Mouse (Mus musculus): ENCODE measurements around the gene Slc22a2. TPM values are rescaled to one million over a fixed set of nuclear protein-coding genes. Genes with fewer than 3 reads are reported as not detected.

Gene Slc22a2
- polyA plus RNA-seq, 1 experiment = 0.08 TPM

DNA sequence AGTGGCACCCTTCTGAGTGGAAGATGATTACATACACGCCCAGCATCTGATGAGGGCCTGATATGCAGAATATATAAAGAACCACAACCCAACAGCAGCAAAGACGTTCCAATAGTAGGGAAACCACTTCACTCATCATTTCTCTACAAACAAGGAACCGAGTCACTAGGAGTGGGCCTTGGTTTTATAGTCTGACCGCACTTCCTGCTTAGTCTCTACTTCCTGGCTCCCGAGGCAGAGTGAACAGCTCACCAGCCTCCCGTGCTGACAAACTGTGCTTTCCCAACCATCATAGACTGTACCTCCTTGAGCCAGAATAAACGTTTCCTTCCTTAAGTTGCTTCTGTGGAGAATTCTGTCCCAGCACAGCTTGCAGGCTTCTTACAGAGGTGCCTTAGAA lies 71.9 kb downstream of the Slc22a2 start:
- 38% methylated on average over 7 of the region's 7 CpGs for WGBS
- H3K4me3 ChIP-seq (replicated peaks; ENCODE audit: extremely low read depth, low read depth, low read length) = no peak overlapping the region
- TF ChIP-seq CTCF (IDR thresholded peaks at IDR 0.05; ENCODE audit: insufficient read depth, low read length) (no peak), POLR2A (IDR thresholded peaks at IDR 0.05; ENCODE audit: borderline replicate concordance, extremely low read depth, low read depth, low read length) (no peak)
- DNase-seq = no peak
- H3K4me1 ChIP-seq (ENCODE audit: control insufficient read depth, insufficient read depth, low read length) = no peaks in the 10 kb centered on the region

DNA sequence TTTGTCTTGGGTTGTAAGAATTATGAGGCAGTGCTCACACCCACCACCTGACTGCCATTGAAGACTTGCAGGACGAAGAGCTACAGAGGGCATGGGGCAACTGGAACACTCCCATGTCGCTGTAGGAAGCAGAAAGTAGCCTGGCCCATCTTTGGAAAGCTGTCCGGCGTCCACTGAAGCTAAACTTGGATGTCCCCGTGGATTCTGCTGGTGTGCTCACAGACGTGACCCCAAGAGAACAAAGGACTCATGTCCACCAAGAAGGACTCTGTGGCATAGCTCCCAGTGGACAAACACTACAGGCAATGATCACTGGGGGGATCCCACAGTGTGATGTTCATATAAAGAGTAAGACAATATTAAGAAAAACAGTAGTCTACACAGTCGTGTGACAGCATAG lies 74.9 kb downstream of the Slc22a2 start:
- DNase-seq = no peak
- Histone ChIP-seq H3K4me3 (replicated peaks; ENCODE audit: extremely low read depth, low read depth, low read length) (no peak overlapping the region), H3K4me1 (ENCODE audit: control insufficient read depth, insufficient read depth, low read length) (no peaks in the 10 kb centered on the region)
- 78% methylated on average over 7 of the region's 7 CpGs for WGBS
- TF ChIP-seq CTCF (IDR thresholded peaks at IDR 0.05; ENCODE audit: insufficient read depth, low read length) (no peak), POLR2A (IDR thresholded peaks at IDR 0.05; ENCODE audit: borderline replicate concordance, extremely low read depth, low read depth, low read length) (no peak)

DNA sequence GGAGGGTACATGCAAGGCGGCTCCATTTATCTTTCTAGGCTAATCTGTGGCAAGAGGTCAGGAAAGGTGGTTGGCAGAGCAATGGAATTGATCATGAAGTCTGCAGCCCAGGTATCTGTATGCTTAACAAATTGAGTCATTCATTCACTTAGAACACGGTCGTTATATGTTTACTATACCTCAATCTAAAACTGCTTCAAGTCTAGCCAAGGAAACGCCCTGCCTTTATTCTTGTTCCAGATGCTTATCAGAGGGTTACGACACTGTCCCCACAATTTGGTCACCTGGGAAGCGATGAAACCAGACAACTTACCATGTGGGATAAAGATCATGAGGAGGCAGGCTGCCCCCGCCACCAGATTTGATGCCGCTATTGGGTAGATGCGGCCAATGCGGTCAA lies 75.3 kb downstream of the Slc22a2 start:
- 81% methylated on average over 10 of the region's 10 CpGs for WGBS
- Histone ChIP-seq H3K4me3 (replicated peaks; ENCODE audit: extremely low read depth, low read depth, low read length) (no peak overlapping the region), H3K4me1 (ENCODE audit: control insufficient read depth, insufficient read depth, low read length) (no peaks in the 10 kb centered on the region)
- no peak for TF ChIP-seq POLR2A (IDR thresholded peaks at IDR 0.05; ENCODE audit: borderline replicate concordance, extremely low read depth, low read depth, low read length)
- TF ChIP-seq CTCF (IDR thresholded peaks at IDR 0.05; ENCODE audit: insufficient read depth, low read length) = no peak
- no peak for DNase-seq

DNA sequence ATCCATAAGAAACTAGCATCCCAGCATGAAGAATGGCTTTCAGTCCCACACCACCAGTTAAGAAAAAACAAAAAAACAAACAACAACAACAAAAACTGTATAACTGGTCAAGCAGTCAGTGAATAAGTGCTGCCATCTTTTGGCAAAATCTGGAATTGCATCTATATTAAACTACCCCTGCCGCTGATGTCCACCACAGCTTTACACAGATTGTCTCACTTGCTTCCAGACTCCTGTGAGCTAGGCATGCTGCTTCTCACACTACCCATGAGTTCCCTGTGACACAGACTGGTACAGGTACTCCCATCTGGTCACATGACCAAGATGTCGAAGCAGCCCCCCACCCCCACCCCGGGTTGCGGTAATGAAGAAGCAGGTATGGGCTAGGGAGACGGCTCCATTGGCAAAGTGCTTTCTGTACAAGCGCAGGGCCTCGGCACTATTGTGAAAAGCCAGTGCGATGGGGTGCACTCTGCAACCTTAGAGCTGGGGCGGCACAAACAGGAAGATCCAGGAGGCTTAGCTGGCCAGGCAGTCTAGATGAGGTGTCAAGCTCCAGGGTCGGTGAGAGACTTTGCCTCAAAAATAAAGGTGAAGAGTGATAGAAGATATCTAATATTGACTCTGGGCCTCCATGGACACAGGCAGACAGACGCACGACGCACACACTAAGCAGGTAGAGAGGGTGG lies 76.8 kb downstream of the Slc22a2 start:
- TF ChIP-seq CTCF (IDR thresholded peaks at IDR 0.05; ENCODE audit: insufficient read depth, low read length) = 0 out of 2 replicates have a peak, but pooled peaks have one; percentile 13
- TF ChIP-seq POLR2A (IDR thresholded peaks at IDR 0.05; ENCODE audit: borderline replicate concordance, extremely low read depth, low read depth, low read length) = no peak
- WGBS = 67% methylated on average over 13 of the region's 13 CpGs
- no peak for DNase-seq
- Histone ChIP-seq H3K4me1 (ENCODE audit: control insufficient read depth, insufficient read depth, low read length) (no peaks in the 10 kb centered on the region), H3K4me3 (replicated peaks; ENCODE audit: extremely low read depth, low read depth, low read length) (no peak overlapping the region)

DNA sequence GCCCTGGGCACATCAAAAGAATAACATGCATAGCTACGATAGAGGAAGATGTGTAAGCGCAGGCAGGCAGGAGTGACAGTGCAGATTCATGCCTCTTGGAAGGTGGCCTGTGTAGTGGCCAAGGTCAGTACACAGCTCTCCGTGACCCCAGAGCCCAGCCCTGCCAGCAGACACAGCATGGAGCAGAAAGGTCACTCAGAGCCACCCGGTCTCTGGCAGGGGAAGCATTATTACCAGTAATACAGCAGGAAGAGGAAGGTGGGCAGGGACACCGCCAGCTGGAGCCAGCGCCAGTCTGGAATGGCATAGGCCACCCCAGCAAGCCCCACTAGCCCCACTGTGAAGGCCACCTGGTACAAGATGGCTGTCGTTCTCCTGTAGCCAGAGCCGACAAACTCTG lies 80.2 kb downstream of the Slc22a2 start:
- WGBS = 74% methylated on average over 8 of the region's 8 CpGs
- no peak overlapping the region for H3K4me3 ChIP-seq (replicated peaks; ENCODE audit: extremely low read depth, low read depth, low read length)
- no peak for TF ChIP-seq CTCF (IDR thresholded peaks at IDR 0.05; ENCODE audit: insufficient read depth, low read length)
- no peak for TF ChIP-seq POLR2A (IDR thresholded peaks at IDR 0.05; ENCODE audit: borderline replicate concordance, extremely low read depth, low read depth, low read length)
- H3K4me1 ChIP-seq (ENCODE audit: control insufficient read depth, insufficient read depth, low read length) = no peaks in the 10 kb centered on the region
- DNase-seq = no peak

DNA sequence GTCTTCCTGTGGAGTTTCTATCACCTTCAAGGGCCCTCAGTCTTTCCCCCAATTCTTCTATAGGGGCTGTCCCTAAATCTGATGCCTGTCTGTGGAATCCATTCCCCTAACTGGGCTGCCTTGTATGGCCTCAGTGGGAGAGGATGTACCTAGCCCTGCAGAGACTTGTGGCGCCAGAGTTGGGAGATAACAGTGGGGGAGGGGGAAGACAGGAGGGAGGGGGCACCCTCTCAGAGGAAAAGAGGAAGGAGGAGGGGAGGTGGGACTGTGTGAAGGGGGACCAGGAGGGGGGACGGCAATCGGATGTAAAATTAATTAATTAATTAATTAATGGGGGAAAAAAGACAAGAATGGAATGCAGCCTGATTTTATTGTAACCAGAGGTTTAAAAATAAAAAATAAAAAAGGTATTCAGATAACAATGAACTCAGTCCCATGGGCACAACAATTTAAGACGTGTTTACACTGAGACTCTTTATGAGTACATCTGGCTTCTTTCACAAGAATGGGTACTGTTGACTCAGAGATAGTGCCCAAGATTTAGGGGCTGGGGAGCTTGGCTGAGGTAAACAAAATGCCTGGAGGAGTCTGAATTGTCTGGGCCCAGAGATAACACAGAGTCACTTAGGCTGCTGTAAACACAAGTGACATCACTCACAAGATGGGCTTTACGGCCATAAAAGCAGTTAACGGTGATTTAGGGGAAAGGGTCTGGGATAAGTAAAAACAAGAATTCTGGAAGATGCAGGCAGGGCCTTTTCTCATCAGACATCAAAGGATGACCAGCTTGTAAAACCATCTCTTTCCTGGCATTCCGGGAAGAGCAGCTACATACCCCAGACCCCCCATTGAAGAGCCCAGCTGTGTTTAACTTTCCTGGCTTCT lies 84.8 kb downstream of the Slc22a2 start:
- no peak for DNase-seq
- H3K4me1 ChIP-seq (ENCODE audit: control insufficient read depth, insufficient read depth, low read length) = no peaks in the 10 kb centered on the region
- no peak overlapping the region for H3K4me3 ChIP-seq (replicated peaks; ENCODE audit: extremely low read depth, low read depth, low read length)
- WGBS = 39% methylated on average over 7 of the region's 7 CpGs
- TF ChIP-seq POLR2A (IDR thresholded peaks at IDR 0.05; ENCODE audit: borderline replicate concordance, extremely low read depth, low read depth, low read length) = no peak
- TF ChIP-seq CTCF (IDR thresholded peaks at IDR 0.05; ENCODE audit: insufficient read depth, low read length) = no peak

DNA sequence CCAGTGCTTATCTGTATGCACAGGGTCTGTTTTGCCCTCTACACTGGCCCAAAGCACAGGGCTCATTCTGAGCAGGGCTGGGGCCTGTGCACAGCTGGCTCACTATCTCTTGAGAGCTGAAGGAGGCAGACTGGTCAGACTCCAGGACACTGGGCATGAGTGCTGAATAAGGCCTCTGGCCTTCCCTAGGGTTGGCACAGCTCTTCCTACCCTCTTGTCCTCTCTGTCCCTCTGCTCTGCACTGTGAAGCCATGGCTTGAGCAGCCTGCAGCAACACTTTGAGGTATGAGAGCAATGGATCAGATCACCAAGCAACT lies 85.4 kb downstream of the Slc22a2 start:
- H3K4me1 ChIP-seq (ENCODE audit: control insufficient read depth, insufficient read depth, low read length) = no peaks in the 10 kb centered on the region
- no peak overlapping the region for H3K4me3 ChIP-seq (replicated peaks; ENCODE audit: extremely low read depth, low read depth, low read length)
- no peak for DNase-seq
- TF ChIP-seq CTCF (IDR thresholded peaks at IDR 0.05; ENCODE audit: insufficient read depth, low read length) (no peak), POLR2A (IDR thresholded peaks at IDR 0.05; ENCODE audit: borderline replicate concordance, extremely low read depth, low read depth, low read length) (no peak)

DNA sequence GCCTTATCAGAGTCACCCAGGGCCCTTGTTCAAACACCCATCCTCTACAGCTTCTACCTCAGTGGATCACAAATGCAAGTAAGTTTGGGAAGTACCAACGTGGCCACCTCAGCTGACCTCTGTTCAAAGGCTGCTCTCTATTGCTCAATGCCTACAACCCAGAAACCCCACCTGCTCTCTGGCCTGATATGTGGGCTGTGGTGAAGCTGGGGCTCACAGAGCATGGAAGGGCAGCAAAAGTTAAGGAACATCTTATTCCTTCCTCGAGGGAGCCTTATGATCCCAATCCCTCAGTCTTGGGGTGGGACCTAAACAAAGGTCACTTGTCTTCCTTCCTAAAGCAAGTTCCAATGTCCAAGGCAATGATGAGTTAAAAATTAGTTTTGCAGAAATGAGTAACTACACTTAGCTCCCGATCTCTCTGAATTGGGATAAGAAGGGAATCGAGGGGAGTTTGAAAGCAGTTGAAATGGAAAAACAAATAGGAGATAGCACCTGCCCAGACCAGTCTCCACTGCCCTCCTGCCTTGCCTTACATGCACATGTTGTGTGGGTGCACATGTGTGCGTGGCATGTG lies 87.2 kb downstream of the Slc22a2 start:
- DNase-seq = no peak
- Histone ChIP-seq H3K4me3 (replicated peaks; ENCODE audit: extremely low read depth, low read depth, low read length) (no peak overlapping the region), H3K4me1 (ENCODE audit: control insufficient read depth, insufficient read depth, low read length) (no peaks in the 10 kb centered on the region)
- TF ChIP-seq POLR2A (IDR thresholded peaks at IDR 0.05; ENCODE audit: borderline replicate concordance, extremely low read depth, low read depth, low read length) = no peak
- WGBS = 79% methylated on average over 5 of the region's 5 CpGs

DNA sequence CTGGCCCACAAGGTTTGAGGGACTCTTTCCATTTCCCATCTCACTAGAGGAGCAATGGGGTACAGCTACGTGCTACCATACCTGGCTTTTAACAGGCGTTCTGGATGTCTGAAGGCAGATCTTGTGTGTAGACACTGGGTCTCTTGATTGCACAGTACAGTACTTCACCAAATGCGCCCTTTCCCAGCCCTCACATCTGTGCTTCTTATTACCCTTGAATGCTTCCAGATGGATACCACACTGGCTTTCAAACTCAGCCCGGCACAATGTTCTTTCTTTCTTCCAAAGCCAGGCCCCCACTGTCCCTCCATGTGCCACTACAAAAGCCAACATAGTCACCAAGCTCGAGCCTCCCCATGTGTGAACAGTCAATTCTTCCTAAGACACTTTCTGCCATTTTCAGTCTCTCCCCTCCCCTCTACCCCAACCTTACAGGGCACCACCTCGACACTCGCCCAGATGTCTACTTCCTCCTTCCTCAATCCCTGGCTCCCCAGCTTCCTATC lies 88.4 kb downstream of the Slc22a2 start:
- no peak for DNase-seq
- TF ChIP-seq POLR2A (IDR thresholded peaks at IDR 0.05; ENCODE audit: borderline replicate concordance, extremely low read depth, low read depth, low read length) (no peak), CTCF (IDR thresholded peaks at IDR 0.05; ENCODE audit: insufficient read depth, low read length) (no peak)
- no peak overlapping the region for H3K4me3 ChIP-seq (replicated peaks; ENCODE audit: extremely low read depth, low read depth, low read length)
- H3K4me1 ChIP-seq (ENCODE audit: control insufficient read depth, insufficient read depth, low read length) = no peaks in the 10 kb centered on the region
- 81% methylated on average over 7 of the region's 7 CpGs for WGBS
